Mouse (Mus musculus) liver, embryonic 14.5 days (tissue): ENCODE measurements around the gene Pck2. TPM values are rescaled to one million over a fixed set of nuclear protein-coding genes. Genes with fewer than 3 reads are reported as not detected.

Experiments
- ATAC-seq: fragments of 200-750 bp; cut with Nextera tagmentation; 2 replicates; pipeline ENCODE4 v1.8.0; 2017; ENCODE audit warnings: moderate number of reproducible peaks, mild to moderate bottlenecking, moderate library complexity; ENCODE audit not compliant: insufficient read depth
- DNase-seq, 3 experiments: peaks; one replicate each; pipeline ENCODE4 v3.0.0-alpha.2; 2012 to 2013; ENCODE audit warnings: low read depth in 3 of 3, low spot score in 3 of 3
- H3K27ac ChIP-seq: fragments of 300-500 bp; sonication (generic); 2 replicates; pipeline ENCODE4 v1.5.1; 2014; ENCODE audit warnings: moderate library complexity, mild to moderate bottlenecking, control low read depth, inconsistent platforms
- H3K27me3 ChIP-seq: fragments of 300-500 bp; sonication (generic); 2 replicates; pipeline ENCODE4 v1.6.1; 2014; ENCODE audit warnings: mild to moderate bottlenecking, low read length, moderate library complexity; ENCODE audit not compliant: control insufficient read depth, insufficient read depth
- H3K36me3 ChIP-seq: fragments of 300-500 bp; sonication (generic); replicated peaks from 2 replicates; pipeline ENCODE4 v1.6.1; 2014; ENCODE audit warnings: low read depth; ENCODE audit not compliant: control insufficient read depth, insufficient read depth
- H3K4me1 ChIP-seq, 2 experiments: fragments of 200-500 bp in 1 of 2; fragments of 300-500 bp in 1 of 2; sonication (generic) in 1 of 2; replicated peaks; 2 replicates each; pipeline ENCODE4 v1.6.1; 2012 to 2014; ENCODE audit warnings: antibody characterized with exemption in 1 of 2, inconsistent platforms in 1 of 2, low read length in 1 of 2; ENCODE audit not compliant: control insufficient read depth in 2 of 2, insufficient read depth in 2 of 2
- H3K4me2 ChIP-seq: fragments of 300-500 bp; sonication (generic); 2 replicates; pipeline ENCODE4 v1.6.1; 2014; ENCODE audit warnings: low read depth, mild to moderate bottlenecking, control low read depth, moderate library complexity
- H3K4me3 ChIP-seq, 2 experiments: fragments of 200-500 bp in 1 of 2; fragments of 300-500 bp in 1 of 2; sonication (generic) in 1 of 2; 2 replicates each; pipeline ENCODE4 v1.5.1; 2012 to 2014; ENCODE audit warnings: low read depth in 2 of 2, low read length in 2 of 2, mild to moderate bottlenecking in 2 of 2, control low read depth in 1 of 2, inconsistent platforms in 1 of 2, moderate library complexity in 1 of 2; ENCODE audit not compliant: insufficient read depth in 1 of 2
- H3K9ac ChIP-seq: fragments of 300-500 bp; sonication (generic); replicated peaks from 2 replicates; pipeline ENCODE4 v1.6.1; 2014; ENCODE audit warnings: mild to moderate bottlenecking, control low read depth, moderate library complexity
- H3K9me3 ChIP-seq: fragments of 300-500 bp; sonication (generic); 2 replicates; pipeline ENCODE4 v1.6.1; 2016; ENCODE audit warnings: low read length, mixed read lengths; ENCODE audit not compliant: control insufficient read depth
- CTCF ChIP-seq: IDR thresholded peaks from 2 replicates; pipeline ENCODE4 v1.5.1; 2016; ENCODE audit warnings: antibody characterized with exemption, low read depth, control low read depth
- EP300 ChIP-seq: IDR thresholded peaks from 2 replicates; pipeline ENCODE4 v1.6.1; 2016; ENCODE audit warnings: antibody characterized with exemption, low read depth
- WGBS: fragments of 180-500 bp; shearing (Covaris S2); extraction: QIAGEN DNeasy Blood & Tissue Kit; methylation state at CpG from one replicate; pipeline ENCODE4 v1.1.7; 2014; ENCODE audit not compliant: insufficient replicate concordance; 5-methylcytosine and 5-hydroxymethylcytosine counted together
- polyA plus RNA-seq, 2 experiments: library from polyadenylated mRNA; depleted of rRNA in 1 of 2; stranded (reverse) in 1 of 2; unstranded in 1 of 2; fragments of >200 nt; fragmentation: Nextera tagmentation in 1 of 2; extraction: Ambion mirVana in 1 of 2; gene quantifications; 2 replicates each; pipeline versions ENCODE4 v1.2.1 to v1.2.3; 2012 to 2014

Pck2 gene
- polyA plus RNA-seq, 2 experiments, result 15.6 to 21.9 TPM

GRCm38 (mm10) chr14:55560202-55561073, 20.4 kb downstream of the Pck2 start, which contains the start of gene A730061H03Rik:
A730061H03Rik (minus strand) TSS chr14:55560406.
- Histone ChIP-seq H3K4me3 (peak within 1 kb of the TSS; percentile 83), H3K9me3 (no peaks in the 10 kb centered on the region), H3K9ac (peak within 1 kb of the TSS; percentile 98), H3K4me2 (peak within 1 kb of the TSS; percentile 97), H3K36me3 (peaks cover 16% of the 10 kb centered on the region), H3K27ac (peak within 1 kb of the TSS; percentile 94), H3K27me3 (no peaks in the 10 kb centered on the region), H3K4me1 (peaks cover 28 to 42% of the 10 kb centered on the region in 2 experiments)
- WGBS, result under 1% methylated on average over 49 of the region's 51 CpGs
- DNase-seq (peak; percentile 99), ATAC-seq (peak; percentile 88)
- TF ChIP-seq CTCF, result no peak
- TF ChIP-seq EP300, result peak; percentile 65

GRCm38 (mm10) chr14:55561860-55562259, 21.8 kb downstream of the Pck2 start:
- DNase-seq (no peak), ATAC-seq (no peak)
- WGBS, result 79% methylated on average over 10 of the region's 10 CpGs
- H3K9me3 ChIP-seq, result no peaks in the 10 kb centered on the region
- H3K27ac ChIP-seq, result no peak overlapping the region
- H3K4me3 ChIP-seq, result peak overlapping the region in 1 of 2 experiments; percentile 83; a peak in 1 of 4 replicates
- TF ChIP-seq CTCF (no peak), EP300 (no peak)
- H3K4me2 ChIP-seq, result peak overlapping the region; percentile 97
- no peaks in the 10 kb centered on the region for H3K27me3 ChIP-seq
- H3K9ac ChIP-seq, result no peak overlapping the region
- H3K4me1 ChIP-seq, result peaks cover 20 to 37% of the 10 kb centered on the region in 2 experiments
- H3K36me3 ChIP-seq, result peaks cover 31% of the 10 kb centered on the region

- no peaks in the 10 kb centered on the region for H3K27me3 ChIP-seq
- H3K4me3 ChIP-seq, result no peak overlapping the region
- DNase-seq (no peak), ATAC-seq (no peak)
- H3K9ac ChIP-seq, result no peak overlapping the region
- 80% methylated on average over 11 of the region's 11 CpGs for WGBS
- H3K36me3 ChIP-seq, result peaks cover 37% of the 10 kb centered on the region
- no peak overlapping the region for H3K27ac ChIP-seq
- TF ChIP-seq CTCF, result no peak
- peaks cover 12 to 24% of the 10 kb centered on the region in 2 experiments for H3K4me1 ChIP-seq
- H3K4me2 ChIP-seq, result no peak overlapping the region
- H3K9me3 ChIP-seq, result no peaks in the 10 kb centered on the region
Observed at GRCm38 (mm10) chr14:55563249-55563648, 23.2 kb downstream of the Pck2 start.

GRCm38 (mm10) chr14:55565748-55566147, 25.7 kb downstream of the Pck2 start:
- WGBS, result 74% methylated on average over 3 of the region's 3 CpGs

GRCm38 (mm10) chr14:55567496-55567895, 27.4 kb downstream of the Pck2 start:
- Histone ChIP-seq H3K27me3 (no peaks in the 10 kb centered on the region), H3K4me3 (no peak overlapping the region), H3K4me2 (no peak overlapping the region), H3K9ac (no peak overlapping the region), H3K9me3 (no peaks in the 10 kb centered on the region), H3K27ac (no peak overlapping the region), H3K36me3 (peaks cover 45% of the 10 kb centered on the region), H3K4me1 (peaks cover 0 to 1% of the 10 kb centered on the region in 2 experiments; a peak in 2 of 4 replicates)
- WGBS, result 80% methylated on average over 3 of the region's 3 CpGs
- DNase-seq (no peak), ATAC-seq (no peak)
- TF ChIP-seq CTCF (no peak), EP300 (no peak)

More at GRCm38 (mm10) chr14:55565748-55566147, 25.7 kb downstream of the Pck2 start:
- Histone ChIP-seq H3K4me1 (peaks cover 9 to 13% of the 10 kb centered on the region in 2 experiments; a peak in 3 of 4 replicates), H3K36me3 (peaks cover 45% of the 10 kb centered on the region), H3K27me3 (no peaks in the 10 kb centered on the region), H3K4me2 (no peak overlapping the region), H3K9ac (no peak overlapping the region), H3K27ac (no peak overlapping the region), H3K4me3 (no peak overlapping the region), H3K9me3 (no peaks in the 10 kb centered on the region)
- no peak for ATAC-seq
- DNase-seq, result no peak
- peak; percentile 38 for TF ChIP-seq CTCF
- no peak for TF ChIP-seq EP300
